Mouse (Mus musculus): ENCODE measurements around the gene Fbxw4.
A peak's percentile ranks its signal among the peaks of the same experiment; 100 is the strongest.
"Not testable (repeated sequence)": the region's sequence is repeated elsewhere in the genome, so short reads cannot be mapped to it uniquely, and the experiment has no call there.

The Fbxw4 gene

GRCm38 (mm10) chr19:45575632-45576001, 84.5 kb downstream of the Fbxw4 start:
- no peak for DNase-seq

- DNase-seq, result no peak
Observed at GRCm38 (mm10) chr19:45574941-45575631, 85.0 kb downstream of the Fbxw4 start.

- DNase-seq, result no peak
Observed at GRCm38 (mm10) chr19:45574339-45574898, 85.7 kb downstream of the Fbxw4 start.

GRCm38 (mm10) chr19:45573861-45574267, 86.2 kb downstream of the Fbxw4 start:
- peak; percentile 71 for DNase-seq

- no peak for DNase-seq
Observed at GRCm38 (mm10) chr19:45573033-45573432, 87.1 kb downstream of the Fbxw4 start.

GRCm38 (mm10) chr19:45567367-45567766, 92.7 kb downstream of the Fbxw4 start:
- no peak for DNase-seq

GRCm38 (mm10) chr19:45565925-45566715, 94.0 kb downstream of the Fbxw4 start:
- no peak for DNase-seq

- DNase-seq, result peak; percentile 85
Observed at GRCm38 (mm10) chr19:45560153-45560890, 99.8 kb downstream of the Fbxw4 start, which contains the start of the genes Poll and Gm17018. Gene Poll, minus strand, starts transcription at chr19:45560531. Gene Gm17018, plus strand, starts transcription at chr19:45560615.

GRCm38 (mm10) chr19:45554136-45554535, 106.0 kb downstream of the Fbxw4 start:
- no peak for DNase-seq

- DNase-seq, result no peak
Observed at GRCm38 (mm10) chr19:45552187-45552586, 107.9 kb downstream of the Fbxw4 start.

GRCm38 (mm10) chr19:45549948-45550347, 110.2 kb downstream of the Fbxw4 start:
- no peak for DNase-seq

GRCm38 (mm10) chr19:45549128-45549915, 110.8 kb downstream of the Fbxw4 start:
- no peak for DNase-seq

GRCm38 (mm10) chr19:45548196-45548595, 111.9 kb downstream of the Fbxw4 start:
- DNase-seq, result not testable (repeated sequence)

- peak; percentile 78 for DNase-seq
Observed at GRCm38 (mm10) chr19:45544925-45545321, 115.2 kb downstream of the Fbxw4 start.

- no peak for DNase-seq
Observed at GRCm38 (mm10) chr19:45544152-45544924, 115.8 kb downstream of the Fbxw4 start.

GRCm38 (mm10) chr19:45542061-45542460, 118.1 kb downstream of the Fbxw4 start:
- DNase-seq, result no peak

- DNase-seq, result peak; percentile 63
Observed at GRCm38 (mm10) chr19:45541409-45542041, 118.6 kb downstream of the Fbxw4 start.

GRCm38 (mm10) chr19:45540657-45541408, 119.3 kb downstream of the Fbxw4 start:
- DNase-seq, result no peak

- no peak for DNase-seq
Observed at GRCm38 (mm10) chr19:45537505-45537904, 122.6 kb downstream of the Fbxw4 start.

GRCm38 (mm10) chr19:45535929-45536328, 124.2 kb downstream of the Fbxw4 start:
- no peak for DNase-seq

Data from right cerebral cortex, postnatal 25 days (tissue).